Mouse (Mus musculus) A20 (cell line): ENCODE data around the gene Hbq1b.

Source experiments
- DNase-seq: peaks from one replicate; pipeline ENCODE4 v3.0.0-alpha.2; 2011; ENCODE audit warnings: low read depth, low spot score

Hbq1b gene

DNA sequence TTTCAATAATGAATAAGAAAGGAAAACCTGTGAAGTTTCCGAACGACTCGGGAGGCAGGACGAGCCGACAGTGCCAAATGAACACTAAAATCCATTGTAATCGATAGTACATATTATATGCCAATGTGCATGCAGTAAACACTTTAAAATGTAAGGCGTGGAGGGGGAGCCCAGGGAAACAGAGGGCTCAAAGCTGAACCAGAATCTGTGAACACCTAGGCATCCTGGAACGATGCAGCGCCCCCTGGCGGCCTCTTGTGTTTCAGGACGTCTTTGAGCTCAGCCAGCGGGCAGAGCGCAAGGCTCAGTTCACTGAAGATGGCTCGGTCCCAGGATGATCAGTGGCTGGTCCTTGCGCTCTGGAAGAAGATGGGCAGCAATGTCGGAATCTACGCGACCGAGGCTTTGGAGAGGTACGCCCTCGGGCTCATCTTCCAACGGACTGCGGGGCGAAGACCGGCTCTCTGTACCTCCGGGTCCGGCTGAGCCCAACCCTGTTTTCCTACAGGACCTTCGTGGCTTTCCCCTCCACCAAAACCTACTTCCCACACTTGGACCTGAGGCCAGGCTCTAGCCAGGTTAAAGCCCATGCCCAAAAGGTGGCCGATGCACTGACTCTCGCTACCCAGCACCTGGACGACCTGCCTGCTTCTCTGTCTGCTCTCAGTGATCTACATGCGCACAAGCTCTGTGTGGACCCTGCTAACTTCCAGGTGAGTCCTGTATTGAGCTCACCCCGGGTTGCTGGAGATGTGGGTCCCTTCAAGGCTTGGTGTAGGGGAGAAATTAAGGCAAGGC lies at the start of gene Hbq1b:
TSS of gene Hbq1b (plus strand) at position 271 of the 798 bp plus-strand sequence.
- peak; percentile 51 for DNase-seq

DNA sequence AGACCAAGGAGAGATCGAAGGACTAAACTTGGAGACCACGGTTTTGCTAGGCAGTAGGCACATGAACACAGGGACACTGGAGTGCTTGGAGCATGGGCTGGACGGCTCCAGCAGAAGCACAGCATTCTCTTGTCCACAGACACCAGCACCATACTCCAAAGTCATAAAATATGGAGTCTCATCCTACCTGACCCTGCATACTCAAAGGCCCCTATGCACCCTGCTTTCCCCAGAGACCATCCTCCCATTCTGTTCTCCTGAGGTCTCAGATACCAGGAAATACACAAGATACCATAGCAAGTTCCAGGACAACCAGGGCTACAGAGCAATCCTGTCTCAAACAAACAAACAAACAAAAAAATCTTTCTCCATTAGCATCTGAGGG lies 49.4 kb upstream of the Hbq1b start:
- DNase-seq: no peak

DNA sequence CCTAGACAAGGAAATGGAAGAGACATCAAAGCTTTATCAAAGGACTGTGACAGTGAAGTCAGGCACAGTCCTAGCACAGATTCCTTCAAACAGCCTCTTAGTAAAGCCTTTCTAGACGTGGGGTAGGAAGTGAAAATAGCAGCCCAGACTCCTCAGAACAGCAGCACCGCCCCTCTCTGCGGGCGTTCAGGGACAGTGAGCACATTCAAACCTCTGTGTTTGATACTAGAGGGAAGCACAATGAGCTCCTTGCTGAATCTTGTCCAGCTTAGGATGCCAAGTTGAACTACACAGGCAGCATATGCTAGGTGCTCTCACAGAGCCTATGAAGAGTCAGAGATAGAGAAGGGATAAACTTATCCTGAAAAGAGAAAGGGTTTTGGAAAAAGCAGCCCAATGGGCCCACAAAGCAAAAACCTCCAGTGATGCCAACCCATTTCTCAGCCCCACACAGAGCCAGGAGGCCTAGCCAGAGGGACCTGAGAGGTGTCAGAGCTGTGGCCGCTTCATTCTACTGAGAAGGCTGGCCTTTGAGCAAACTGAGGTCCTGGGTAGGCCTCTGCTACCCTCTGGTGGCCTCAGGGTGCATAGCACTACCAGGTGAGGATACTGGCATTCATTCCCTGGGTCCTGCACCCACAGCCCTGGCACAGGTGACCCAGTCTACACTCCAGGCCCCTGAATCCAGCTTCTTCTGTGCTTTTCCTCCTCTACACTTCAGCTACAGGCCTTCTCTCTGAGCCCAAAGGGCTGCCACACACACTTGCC lies 48.5 kb upstream of the Hbq1b start:
- peak; percentile 80 for DNase-seq

DNA sequence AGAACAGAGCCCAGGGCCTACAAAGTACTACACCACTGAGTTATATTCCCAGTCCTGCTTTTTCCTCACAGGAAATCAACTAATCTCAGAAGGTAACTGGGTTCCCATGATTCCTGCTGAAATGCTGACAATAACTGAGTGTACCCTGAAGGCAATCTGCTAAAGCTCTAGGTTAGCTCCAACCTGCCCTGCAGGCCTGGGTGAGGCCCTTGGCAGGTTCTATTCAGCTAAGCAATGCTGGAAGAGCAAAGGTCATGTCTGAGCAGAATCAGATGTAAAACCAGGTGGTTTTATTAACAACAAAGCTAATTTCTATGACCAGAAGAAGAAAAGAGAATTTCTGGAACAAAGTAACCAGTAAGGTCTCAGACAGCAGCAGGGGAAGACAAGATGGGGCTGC lies 45.4 kb upstream of the Hbq1b start:
- DNase-seq: no peak

DNA sequence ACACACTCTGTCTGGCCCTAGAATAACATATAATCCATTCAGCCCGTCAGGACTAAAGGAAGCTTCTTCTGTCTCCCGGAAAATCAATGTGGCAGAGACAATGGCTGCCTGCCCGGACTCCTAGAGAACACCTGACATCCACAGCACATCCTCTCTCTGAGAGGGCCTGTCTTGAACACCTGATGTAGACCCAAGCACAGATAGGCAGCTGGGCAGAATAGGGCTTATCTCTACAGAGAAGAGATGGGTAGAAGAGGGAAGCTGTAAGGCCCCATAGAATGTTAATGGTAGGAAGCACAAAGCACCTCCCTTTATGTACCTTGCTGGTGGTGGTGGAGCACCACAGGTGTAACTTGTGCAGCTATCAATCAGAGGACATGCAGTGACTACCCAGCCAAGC lies 44.6 kb upstream of the Hbq1b start:
- no peak for DNase-seq

DNA sequence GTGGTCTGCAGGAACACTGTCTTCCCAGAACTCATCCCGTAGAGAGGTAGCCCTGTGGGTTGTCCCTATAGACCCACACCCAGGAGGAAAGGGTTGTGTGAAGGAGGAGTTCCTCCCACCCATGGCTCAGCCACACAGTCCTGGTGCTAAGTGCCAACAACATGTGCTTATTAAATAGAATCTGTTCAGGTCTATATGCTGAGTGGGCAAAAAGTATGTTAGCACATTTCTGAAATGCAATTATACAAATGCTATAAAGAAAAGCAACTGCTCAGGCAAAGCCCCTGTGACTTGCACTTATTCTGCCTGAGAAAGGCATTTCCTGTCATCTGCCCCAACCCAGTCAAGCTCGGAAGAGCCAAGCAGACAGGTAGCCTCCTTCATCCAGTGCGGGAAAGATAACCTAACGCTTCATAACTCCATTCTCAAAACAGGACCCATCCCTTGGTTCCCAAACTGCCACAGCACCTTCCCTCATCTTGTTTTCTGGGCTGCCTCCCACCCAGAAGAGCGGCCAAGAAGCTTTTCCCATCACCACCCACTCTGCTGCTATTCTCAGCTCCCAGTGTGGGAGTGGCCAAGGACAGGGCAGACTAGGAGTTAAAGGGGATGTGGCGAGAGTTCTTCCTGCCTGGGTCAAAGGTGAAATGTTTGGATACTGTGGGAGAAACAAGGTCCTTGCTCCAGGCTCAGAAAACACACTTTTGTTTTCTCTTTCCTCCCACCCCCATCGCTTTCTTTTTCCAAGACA lies 43.4 kb upstream of the Hbq1b start:
- DNase-seq: no peak

DNA sequence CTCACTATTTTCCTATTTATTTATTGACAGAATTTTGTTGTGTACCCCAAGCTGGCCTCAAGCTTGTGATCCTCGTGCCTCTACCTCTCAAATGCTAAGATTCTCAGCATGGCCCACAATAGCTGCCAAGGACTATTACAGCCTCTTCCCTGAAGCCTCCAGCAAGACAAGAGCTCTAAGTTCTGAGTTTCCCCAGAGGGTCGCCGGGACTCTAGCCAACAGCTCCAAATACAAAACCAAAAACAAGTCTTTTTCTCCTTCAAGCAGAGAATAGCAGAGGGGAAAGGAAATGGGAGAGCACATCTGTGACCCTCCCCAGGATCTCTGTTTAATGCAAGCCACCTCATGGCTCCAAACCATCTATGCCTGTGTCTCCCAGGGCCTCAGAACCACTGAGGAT lies 42.7 kb upstream of the Hbq1b start:
- DNase-seq: no peak

DNA sequence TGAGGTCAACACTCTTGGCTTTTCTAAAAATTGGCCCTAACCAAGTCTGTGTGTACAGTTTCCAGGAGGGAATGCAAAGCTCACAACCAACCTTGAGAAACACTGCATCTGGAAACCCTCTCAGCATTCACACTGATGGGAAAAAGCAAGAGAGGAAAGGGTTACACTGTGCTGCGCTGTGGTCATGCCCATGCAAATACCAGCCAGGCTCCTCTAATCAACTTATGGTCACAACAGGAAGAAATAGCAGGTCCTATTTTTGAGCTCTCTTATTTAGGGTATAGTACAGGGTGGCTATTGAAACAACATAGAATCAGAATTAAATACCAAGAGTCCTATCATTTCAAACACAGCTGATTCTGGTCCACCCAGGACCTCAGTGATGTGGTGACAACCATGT lies 42.1 kb upstream of the Hbq1b start:
- peak; percentile 57 for DNase-seq

DNA sequence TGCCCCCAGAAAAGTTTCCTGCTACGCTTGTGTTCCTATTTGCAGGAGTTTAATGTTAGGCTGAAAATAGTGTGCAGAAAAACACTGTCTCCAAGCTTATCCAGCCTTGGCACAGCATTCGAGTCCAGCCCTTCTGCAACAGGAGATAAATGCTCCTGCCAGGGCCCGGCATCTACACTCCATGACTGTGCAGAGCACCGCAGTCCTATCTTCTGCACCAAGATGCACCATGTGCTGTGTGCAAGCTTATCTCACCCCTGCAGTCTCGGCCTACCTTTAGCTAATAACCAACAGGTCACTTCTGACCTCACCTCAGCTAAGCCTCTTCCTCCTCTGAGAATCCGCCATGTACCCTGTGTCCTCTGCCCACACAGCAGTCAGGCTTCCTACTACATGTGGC lies 41.2 kb upstream of the Hbq1b start:
- DNase-seq: no peak

DNA sequence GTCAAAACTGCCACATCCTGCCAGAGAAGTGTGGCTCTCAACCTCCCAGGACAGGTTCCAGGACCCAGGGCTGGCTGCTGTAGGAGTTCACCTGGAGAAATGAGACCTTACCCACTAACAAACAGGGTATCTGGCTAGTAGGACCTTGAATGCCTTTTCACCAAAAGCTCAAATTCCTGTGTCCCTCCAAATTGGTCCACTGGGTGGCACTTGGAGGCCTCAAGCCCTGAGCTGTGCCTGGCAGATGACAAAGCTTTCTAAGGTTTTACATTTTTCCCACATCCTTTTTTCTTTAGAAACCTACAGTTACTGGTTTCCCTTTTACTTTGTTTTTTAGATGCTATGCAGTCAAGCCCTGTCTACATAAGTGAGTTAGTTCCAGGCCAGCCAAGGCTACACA lies 39.7 kb upstream of the Hbq1b start:
- peak; percentile 34 for DNase-seq

DNA sequence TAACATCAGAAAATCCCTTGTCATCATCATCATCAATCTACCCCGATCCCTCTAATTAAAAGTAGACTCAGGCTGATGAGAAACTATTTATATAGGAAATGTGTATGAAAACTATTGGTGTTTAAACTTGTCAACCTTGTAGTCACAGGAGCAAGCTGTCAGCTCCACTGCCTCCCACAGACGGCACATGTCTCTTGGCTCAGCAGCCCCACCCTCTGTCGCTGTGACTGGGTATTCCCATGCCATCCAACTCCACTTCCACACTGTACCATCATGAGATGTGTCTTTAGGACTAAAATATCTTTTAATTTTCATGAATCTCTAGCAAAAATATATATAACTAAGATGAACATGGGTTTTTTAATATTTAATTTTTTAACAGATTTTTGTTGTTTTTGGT lies 38.4 kb upstream of the Hbq1b start:
- no peak for DNase-seq

DNA sequence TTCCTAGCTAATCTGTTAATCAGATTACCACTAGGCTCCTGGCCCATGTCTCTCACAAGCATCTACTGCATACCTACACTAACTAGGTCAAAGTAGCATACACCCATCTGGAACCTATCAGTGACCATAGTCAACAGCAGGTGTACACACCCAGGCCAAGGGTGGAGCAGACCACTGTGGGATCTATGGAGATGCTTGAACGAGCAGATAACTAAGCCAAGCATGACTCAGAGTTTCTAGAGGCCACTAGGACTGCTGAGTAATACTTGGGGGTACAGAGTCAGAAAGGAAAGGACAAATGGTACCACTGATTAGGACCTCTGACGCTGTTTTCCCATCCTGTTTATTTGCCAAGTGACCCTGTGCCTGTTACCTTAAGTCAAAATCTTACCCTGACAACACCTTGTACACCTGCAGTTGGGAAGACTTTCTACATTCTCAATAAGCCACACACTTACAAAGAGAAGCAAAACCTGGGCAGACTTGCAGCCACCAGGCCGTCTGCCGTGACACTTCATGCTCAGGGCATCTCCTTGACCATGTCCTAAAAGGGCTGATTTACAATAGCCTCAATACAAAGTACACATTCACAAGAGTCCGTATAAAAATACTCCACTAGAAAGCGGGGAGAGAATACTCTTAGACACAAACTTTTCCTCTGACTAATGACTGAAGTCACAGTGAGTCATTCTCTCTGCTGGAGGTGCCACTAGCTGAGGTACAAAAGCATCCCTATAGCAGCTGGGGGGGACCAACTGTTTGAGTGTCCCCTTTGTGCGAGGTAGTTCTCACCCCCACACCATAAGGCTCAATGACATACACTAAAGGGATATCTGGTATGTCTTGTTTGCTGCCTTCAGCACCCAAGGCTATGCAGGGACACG lies 35.6 kb upstream of the Hbq1b start:
- no peak for DNase-seq

DNA sequence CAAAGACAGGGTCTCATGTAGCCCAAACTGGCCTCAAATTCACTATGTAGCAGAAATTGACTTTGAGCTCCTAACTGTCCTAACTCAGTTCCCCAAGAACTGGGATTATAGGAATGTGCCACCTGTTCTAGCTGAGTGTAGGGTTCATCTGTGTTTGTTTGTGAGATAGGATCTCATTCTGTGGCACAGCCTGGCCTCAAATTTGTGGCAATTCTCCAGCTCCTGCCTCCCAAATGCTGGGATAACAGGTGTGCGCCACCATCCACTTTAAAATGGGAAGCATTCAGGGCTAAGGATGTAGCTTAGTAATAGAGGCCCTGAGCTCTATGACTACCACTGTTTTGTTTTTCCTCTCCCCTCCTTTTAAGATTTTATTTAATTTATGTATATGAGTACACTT lies 33.6 kb upstream of the Hbq1b start:
- DNase-seq: no peak

DNA sequence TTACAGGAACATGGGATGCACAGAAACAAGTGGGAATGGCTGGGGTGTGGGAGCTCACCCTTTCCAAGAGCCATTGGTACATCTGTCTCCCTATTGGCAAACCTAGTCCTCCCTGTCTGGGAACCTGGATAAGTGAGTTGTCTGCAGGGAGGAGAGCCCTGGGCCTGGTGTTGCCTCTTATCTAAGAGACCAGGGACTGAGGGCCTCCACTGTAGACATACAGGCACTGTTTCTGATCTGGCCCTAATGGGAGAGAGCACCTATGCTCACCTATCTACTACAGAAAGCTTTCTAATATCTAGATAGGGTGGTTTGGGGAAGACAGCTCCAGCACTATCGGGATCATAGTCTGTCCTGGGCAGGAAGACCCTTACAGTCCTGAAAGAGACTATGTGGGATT lies 30.6 kb upstream of the Hbq1b start:
- DNase-seq: no peak

DNA sequence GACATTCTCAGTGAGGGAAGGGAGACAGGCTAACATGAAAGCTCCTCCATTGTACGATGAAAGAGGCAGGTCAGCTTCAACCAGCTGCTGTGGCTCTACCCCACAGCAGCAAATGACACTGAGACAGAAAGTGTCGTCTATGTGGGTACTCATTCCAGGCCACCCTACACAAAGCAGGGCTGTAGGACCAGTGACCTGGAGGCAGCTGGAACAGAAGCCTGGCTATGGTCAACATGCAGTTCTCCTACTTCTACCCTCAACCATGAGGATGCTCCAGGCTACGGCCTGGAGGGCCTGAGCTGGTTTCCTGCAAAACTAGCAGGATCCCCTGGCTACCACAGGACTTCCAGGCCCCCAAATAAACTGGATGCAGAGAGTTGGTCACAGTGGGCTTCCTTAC lies 30.2 kb upstream of the Hbq1b start:
- no peak for DNase-seq

DNA sequence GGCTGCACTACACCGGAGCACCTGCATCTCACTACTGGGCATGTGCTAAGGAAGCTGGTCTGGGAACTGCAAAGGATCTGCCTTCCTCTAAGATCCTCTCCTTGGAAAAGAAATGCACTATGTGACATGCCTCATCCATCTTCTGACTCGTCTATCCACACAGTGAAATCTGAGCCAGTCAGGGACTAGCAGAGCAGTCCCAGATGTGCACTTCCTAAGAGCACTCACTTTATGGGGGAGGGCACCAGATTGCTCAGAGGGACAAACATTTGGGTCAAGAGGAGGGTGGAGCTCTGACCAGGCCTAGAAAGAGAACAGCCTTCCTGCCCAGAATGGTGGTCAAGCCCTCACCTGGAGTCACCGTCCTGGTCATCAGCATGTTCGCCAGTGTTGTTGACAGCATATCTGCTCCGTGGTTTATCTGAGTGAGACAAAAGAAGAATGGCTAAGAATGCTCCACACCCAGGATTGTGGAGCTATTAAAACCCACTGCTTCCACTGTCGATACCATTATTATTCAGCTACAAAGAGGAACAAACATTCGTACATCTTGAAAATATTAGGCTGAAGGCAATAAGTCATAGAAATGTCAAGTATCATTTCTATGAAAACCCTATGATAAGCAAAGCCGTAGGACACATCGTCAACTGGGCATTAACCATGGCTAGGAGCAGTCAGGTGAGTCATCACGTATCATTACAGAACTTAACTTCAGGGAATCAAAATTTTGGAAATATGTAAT lies 23.9 kb upstream of the Hbq1b start:
- no peak for DNase-seq

DNA sequence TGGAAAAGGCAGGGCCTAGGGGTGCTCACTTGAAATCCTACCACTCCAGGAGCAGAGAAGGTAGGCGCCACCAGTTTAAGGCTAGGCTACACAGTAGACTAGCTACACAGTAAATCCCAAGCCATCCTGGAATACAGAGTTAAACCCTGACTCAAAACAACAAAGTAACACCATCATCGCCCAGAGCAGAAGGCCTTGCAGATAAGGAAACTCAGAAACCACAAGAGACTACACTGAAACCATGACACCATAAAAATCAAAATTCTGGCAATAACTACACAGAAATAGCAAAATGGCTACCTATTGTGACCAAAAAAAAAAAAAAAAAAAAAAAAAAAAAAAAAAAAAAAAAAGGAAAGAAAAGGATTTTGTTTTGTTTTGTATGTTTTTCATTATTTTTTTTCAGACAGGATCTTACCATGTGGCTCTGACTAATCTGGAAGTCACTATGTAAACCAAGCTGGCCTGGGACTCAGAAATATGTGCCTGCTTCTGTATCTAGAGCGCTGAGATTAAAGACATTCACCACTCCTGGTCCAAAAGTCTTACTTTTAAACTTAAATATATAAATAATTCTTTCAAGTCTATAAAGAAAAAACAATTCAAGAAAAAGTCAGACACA lies 21.5 kb upstream of the Hbq1b start:
- DNase-seq: no peak

DNA sequence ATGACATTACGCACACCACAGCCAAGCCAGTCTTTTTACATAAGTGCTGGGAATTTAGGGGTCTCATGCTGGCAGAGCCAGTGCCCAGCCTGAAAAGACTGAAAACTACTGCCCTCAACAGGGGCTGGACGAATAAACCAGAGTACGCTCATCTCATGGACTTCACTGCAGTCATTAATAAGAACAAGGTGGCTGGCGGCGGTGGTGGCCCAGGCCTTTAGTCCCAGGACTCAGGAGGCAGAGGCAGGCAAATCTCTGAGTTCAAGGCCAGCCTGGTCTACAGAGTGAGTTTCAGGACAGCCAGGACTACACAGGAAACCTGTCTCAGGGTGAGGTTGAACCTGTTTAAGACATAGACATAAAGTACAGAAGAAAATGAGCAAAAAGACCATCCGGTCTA lies 20.6 kb upstream of the Hbq1b start:
- DNase-seq: no peak

DNA sequence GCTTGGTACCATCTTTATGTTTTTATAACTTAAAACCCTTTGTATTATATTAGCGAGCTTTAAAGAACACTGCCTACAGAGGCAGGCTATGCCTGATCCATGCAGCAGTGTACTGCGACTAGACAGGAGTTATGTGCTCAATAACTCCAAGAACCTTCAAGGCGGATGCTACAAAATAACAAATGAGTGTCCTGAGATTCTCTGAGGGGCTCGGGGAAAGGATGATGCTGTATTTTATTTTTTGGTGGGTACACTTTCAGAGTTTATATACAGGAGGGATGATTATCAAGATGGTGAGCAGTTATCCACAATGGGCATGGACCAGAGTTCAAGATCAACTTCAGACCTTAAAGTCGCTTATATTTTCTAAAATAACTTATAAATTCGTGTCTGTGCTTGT lies 20.0 kb upstream of the Hbq1b start:
- DNase-seq: peak; percentile 51

DNA sequence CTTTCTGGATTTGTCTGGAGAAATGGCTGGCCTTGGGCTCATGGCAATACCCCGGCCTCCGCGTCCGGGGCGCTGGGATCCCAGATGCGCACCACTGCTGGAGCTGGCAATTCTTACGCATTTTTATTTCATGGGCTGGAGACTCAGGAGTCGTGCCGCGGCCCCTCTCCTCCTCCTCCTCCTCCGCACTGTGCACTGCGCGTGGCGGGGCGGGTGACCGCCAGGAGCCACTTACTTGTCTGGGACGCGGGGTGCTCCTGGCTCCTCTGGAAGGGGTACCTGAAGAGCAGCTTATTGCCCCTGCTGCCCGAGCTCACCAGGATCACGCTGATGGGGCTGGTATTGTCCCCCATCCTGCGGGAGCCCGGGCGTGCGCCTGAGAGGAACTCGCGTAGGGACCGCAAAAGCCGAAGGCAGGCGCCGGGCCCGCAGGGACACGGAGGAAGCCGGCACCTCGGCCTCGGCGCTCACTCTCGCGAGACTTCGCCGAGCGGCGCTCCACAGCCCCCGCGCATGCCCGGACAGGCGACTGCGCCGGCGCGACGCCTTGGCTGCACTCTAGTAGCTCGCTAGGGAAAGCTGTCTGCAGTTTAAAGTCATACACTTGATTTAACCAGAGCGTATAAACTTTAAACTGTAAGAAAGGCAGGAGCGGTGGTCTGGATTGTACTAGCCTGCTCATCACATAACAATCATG lies 19.4 kb upstream of the Hbq1b start, which contains the start of gene Nprl3:
TSS of gene Nprl3 (minus strand) at position 520 of the 697 bp plus-strand sequence.
- peak; percentile 96 for DNase-seq
